Mouse (Mus musculus): Measurements from ENCODE around the gene Lrrc20.
"Not testable (repeated sequence)": the region's sequence is repeated elsewhere in the genome, so short reads cannot be mapped to it uniquely, and the experiment has no call there.

Gene Lrrc20

GRCm38 (mm10) chr10:61570181-61570580 is 94.6 kb downstream of the Lrrc20 start:
- no peak for DNase-seq (ENCODE audit: low read depth, low spot score)

GRCm38 (mm10) chr10:61572126-61572525 is 96.5 kb downstream of the Lrrc20 start:
- DNase-seq (ENCODE audit: low read depth, low spot score), result no peak

GRCm38 (mm10) chr10:61576120-61576767 is 100.6 kb downstream of the Lrrc20 start:
- no peak for DNase-seq (ENCODE audit: low read depth, low spot score)

- DNase-seq (ENCODE audit: low read depth, low spot score), result no peak
Observed at GRCm38 (mm10) chr10:61587241-61587849, 111.7 kb downstream of the Lrrc20 start.

- DNase-seq (ENCODE audit: low read depth, low spot score), result no peak
Observed at GRCm38 (mm10) chr10:61597991-61598390, 122.4 kb downstream of the Lrrc20 start.

- no peak for DNase-seq (ENCODE audit: low read depth, low spot score)
Observed at GRCm38 (mm10) chr10:61599556-61600114, 124.0 kb downstream of the Lrrc20 start.

- DNase-seq (ENCODE audit: low read depth, low spot score), result peak; percentile 62
Observed at GRCm38 (mm10) chr10:61602283-61603033, 126.9 kb downstream of the Lrrc20 start.

GRCm38 (mm10) chr10:61604376-61605065 is 128.9 kb downstream of the Lrrc20 start:
- no peak for DNase-seq (ENCODE audit: low read depth, low spot score)

GRCm38 (mm10) chr10:61605381-61605780 is 129.8 kb downstream of the Lrrc20 start:
- DNase-seq (ENCODE audit: low read depth, low spot score), result not testable (repeated sequence)

GRCm38 (mm10) chr10:61605851-61606250 is 130.2 kb downstream of the Lrrc20 start:
- peak; percentile 71 for DNase-seq (ENCODE audit: low read depth, low spot score)

GRCm38 (mm10) chr10:61608233-61608632 is 132.6 kb downstream of the Lrrc20 start:
- DNase-seq (ENCODE audit: low read depth, low spot score), result no peak

- DNase-seq (ENCODE audit: low read depth, low spot score), result no peak
Observed at GRCm38 (mm10) chr10:61610650-61611235, 135.1 kb downstream of the Lrrc20 start.

GRCm38 (mm10) chr10:61614311-61614710 is 138.7 kb downstream of the Lrrc20 start:
- DNase-seq (ENCODE audit: low read depth, low spot score), result no peak

- no peak for DNase-seq (ENCODE audit: low read depth, low spot score)
Observed at GRCm38 (mm10) chr10:61618528-61618927, 142.9 kb downstream of the Lrrc20 start.

GRCm38 (mm10) chr10:61621681-61622080 is 146.1 kb downstream of the Lrrc20 start:
- DNase-seq (ENCODE audit: low read depth, low spot score), result no peak

GRCm38 (mm10) chr10:61623874-61624273 is 148.3 kb downstream of the Lrrc20 start:
- not testable (repeated sequence) for DNase-seq (ENCODE audit: low read depth, low spot score)

- DNase-seq (ENCODE audit: low read depth, low spot score), result no peak
Observed at GRCm38 (mm10) chr10:61624771-61625170, 149.2 kb downstream of the Lrrc20 start.

GRCm38 (mm10) chr10:61625381-61626257 is 150.0 kb downstream of the Lrrc20 start:
- no peak for DNase-seq (ENCODE audit: low read depth, low spot score)

- no peak for DNase-seq (ENCODE audit: low read depth, low spot score)
Observed at GRCm38 (mm10) chr10:61626551-61626950, 150.9 kb downstream of the Lrrc20 start.

GRCm38 (mm10) chr10:61627195-61627937 is 151.8 kb downstream of the Lrrc20 start:
- DNase-seq (ENCODE audit: low read depth, low spot score), result no peak

Data from WW6 (cell line).